Mouse (Mus musculus): Measurements from ENCODE around the gene Stk4. TPM values are rescaled to one million over a fixed set of nuclear protein-coding genes. Genes with fewer than 3 reads are reported as not detected.
A peak's percentile ranks its signal among the peaks of the same experiment; 100 is the strongest.
"Not testable (repeated sequence)": the region's sequence is repeated elsewhere in the genome, so short reads cannot be mapped to it uniquely, and the experiment has no call there.

Gene Stk4
- polyA plus RNA-seq, 1 experiment from 2014 or later = 20.7 TPM

DNA sequence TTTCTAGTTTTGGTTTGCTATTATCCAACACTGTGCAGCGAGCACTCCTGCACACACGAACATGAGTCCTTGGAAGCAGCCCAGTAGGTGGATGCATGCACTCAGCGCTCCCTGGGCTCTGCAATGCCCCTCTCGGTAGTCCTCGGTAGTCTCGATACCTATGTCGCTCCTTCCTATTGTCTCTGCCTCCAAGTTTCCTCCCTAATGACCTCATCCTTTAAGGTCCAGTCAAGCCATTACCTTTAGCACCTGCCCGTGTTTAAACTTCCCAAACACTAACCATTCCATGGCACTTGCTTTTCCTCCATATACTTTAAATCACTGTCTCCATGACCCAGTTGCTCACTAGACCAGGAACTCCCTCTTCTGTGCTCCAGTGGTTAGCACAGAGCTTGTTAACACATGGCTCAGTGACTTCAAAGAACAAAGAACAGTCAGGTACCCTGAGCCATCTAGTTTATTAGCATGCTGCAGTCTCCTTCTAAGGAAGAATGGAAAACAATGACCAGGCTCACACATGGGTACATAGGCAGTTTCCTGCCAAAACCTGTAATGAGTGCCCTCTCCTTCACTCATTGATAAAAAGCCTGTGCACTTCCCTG is 10.4 kb upstream of the Stk4 start:
- no peak for ATAC-seq
- Histone ChIP-seq H3K4me1 (no peaks in the 10 kb centered on the region), H3K27ac (no peak overlapping the region), H3K4me2 (no peak overlapping the region), H3K4me3 (no peak overlapping the region), H3K9ac (no peak overlapping the region), H3K9me3 (replicated peaks) (no peaks in the 10 kb centered on the region), H3K36me3 (peaks cover 95% of the 10 kb centered on the region), H3K27me3 (replicated peaks) (no peaks in the 10 kb centered on the region)
- 89% methylated on average over 8 of the region's 8 CpGs for WGBS (ENCODE audit: insufficient replicate concordance)

DNA sequence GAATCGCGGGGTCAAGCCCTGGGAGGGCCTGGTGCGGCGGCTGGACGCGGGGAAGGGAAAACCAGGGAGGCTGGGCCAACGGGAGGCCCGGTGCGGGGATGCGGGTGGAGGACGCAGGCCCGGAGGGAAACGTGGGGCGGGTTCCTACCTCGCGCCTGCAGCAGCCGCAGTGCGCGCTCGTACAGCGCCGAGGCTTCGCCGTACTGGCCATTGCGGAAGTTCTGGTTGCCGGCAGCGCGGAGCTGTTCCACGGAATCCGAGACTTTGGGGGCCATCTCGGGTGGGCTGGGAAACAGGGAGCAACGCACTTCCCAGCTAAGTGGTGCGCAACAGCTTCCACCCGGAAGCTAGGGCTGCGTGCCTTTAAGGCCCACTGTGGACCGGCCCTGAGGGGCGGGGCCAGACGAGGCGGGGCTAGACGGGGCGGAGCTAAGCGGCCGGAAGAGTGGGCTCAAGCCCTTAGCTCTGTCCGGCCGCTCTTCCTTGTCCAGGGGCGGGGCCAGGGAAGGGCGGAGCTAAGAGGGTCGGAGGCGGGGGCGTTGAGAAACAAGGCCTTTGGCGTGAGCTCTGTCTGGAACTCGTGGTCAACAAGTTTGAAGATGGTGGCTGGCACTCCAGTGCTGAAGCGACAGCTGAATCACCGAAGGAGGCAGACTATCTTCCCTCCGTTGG is 779 bp downstream of the Stk4 start, which contains the start of gene Tomm34:
Tomm34 (minus strand) TSS at position 405 of the 672 bp plus-strand sequence.
- Histone ChIP-seq H3K4me2 (peak within 1 kb of the TSS; percentile 91), H3K9ac (peak within 1 kb of the TSS; percentile 91), H3K27ac (peak within 1 kb of the TSS; percentile 76), H3K4me3 (peak within 1 kb of the TSS; percentile 95), H3K9me3 (replicated peaks) (no peaks in the 10 kb centered on the region), H3K36me3 (peaks cover 20% of the 10 kb centered on the region), H3K4me1 (peaks cover 52% of the 10 kb centered on the region), H3K27me3 (replicated peaks) (no peaks in the 10 kb centered on the region)
- 2% methylated on average over 55 of the region's 55 CpGs for whole genome bisulfite sequencing (ENCODE audit: insufficient replicate concordance)
- ATAC-seq = peak; percentile 93

DNA sequence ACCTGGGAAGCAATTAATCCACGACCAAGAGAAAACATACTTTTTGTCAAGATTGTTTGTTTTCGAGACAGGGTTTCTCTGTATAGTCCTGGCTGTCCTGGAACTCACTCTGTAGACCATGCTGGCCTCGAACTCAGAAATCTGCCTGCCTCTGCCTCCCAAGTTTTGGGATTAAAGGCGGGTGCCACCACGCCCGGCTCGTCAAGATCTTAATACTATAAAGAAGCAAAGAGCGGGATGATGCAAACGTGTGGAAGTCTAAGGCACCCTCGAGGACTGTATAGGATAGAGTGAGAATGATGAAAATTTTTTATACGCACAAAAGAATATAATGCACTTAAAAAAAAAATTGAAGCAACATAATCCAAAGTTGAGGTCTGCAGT is 1.3 kb downstream of the Stk4 start:
- H3K27me3 ChIP-seq (replicated peaks); H3K9me3 ChIP-seq (replicated peaks): not testable (repeated sequence)
- Histone ChIP-seq H3K9ac (peak overlapping the region; percentile 43), H3K36me3 (peaks cover 16% of the 10 kb centered on the region), H3K4me3 (peak overlapping the region; percentile 95), H3K4me2 (peak overlapping the region; percentile 91), H3K27ac (peak overlapping the region; percentile 76), H3K4me1 (peaks cover 57% of the 10 kb centered on the region)
- 67% methylated on average over 11 of the region's 11 CpGs for WGBS (ENCODE audit: insufficient replicate concordance)
- peak; percentile 0; the same call in 1 of the 2 replicates for ATAC-seq

DNA sequence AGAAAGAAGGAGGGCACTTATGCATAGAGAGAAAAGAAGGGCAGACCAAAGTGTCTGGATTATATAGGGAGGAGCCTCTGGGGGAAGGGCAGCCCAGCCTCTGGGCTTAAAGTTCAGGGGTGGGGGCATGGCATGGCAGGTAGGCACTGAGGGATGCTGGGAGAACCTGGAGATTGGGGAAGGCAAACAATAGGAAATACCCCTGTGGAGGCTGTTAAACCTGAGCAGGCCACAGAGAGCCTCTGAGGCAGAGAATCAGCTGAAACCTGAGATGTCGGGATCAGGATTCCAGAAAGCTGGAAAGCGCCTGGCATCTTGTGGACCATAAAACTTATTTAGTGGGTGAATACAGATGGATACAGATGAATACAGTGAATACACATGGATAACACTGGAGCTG is 2.0 kb downstream of the Stk4 start:
- H3K9ac ChIP-seq = no peak overlapping the region
- H3K4me3 ChIP-seq = no peak overlapping the region
- H3K4me2 ChIP-seq = no peak overlapping the region
- H3K27me3 ChIP-seq (replicated peaks) = no peaks in the 10 kb centered on the region
- no peaks in the 10 kb centered on the region for H3K9me3 ChIP-seq (replicated peaks)
- no peak overlapping the region for H3K27ac ChIP-seq
- H3K36me3 ChIP-seq = peaks cover 12% of the 10 kb centered on the region; the same call in 1 of the 2 replicates
- WGBS (ENCODE audit: insufficient replicate concordance) = 76% methylated on average over 2 of the region's 2 CpGs
- H3K4me1 ChIP-seq = peaks cover 64% of the 10 kb centered on the region
- no peak for ATAC-seq

DNA sequence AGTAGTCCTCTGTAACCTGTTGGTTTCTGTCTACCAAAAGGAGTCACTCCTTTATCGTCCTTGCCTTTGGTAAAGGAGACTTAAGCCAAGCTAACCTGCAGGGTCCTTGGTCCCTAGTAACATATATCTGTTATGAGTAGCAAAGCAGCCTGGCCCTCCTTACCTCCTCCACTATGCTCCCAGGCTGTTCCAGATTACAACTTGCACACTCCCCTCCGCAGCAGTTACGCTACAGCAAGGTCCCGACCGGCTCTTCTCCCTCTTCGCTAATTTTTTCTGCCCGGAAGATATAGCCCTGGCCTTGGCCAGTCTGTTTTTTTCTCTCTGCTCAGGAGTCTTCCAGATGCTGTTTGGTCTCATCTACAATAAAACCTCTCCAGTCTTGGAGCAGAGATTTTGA is 3.0 kb downstream of the Stk4 start:
- peaks cover 62% of the 10 kb centered on the region for H3K4me1 ChIP-seq
- 74% methylated on average over 7 of the region's 7 CpGs for WGBS (ENCODE audit: insufficient replicate concordance)
- no peak overlapping the region for H3K27ac ChIP-seq
- H3K36me3 ChIP-seq = peaks cover 7% of the 10 kb centered on the region; the same call in 1 of the 2 replicates
- no peaks in the 10 kb centered on the region for H3K9me3 ChIP-seq (replicated peaks)
- H3K4me2 ChIP-seq = no peak overlapping the region
- no peak overlapping the region for H3K4me3 ChIP-seq
- H3K9ac ChIP-seq = no peak overlapping the region
- no peaks in the 10 kb centered on the region for H3K27me3 ChIP-seq (replicated peaks)
- ATAC-seq = no peak

DNA sequence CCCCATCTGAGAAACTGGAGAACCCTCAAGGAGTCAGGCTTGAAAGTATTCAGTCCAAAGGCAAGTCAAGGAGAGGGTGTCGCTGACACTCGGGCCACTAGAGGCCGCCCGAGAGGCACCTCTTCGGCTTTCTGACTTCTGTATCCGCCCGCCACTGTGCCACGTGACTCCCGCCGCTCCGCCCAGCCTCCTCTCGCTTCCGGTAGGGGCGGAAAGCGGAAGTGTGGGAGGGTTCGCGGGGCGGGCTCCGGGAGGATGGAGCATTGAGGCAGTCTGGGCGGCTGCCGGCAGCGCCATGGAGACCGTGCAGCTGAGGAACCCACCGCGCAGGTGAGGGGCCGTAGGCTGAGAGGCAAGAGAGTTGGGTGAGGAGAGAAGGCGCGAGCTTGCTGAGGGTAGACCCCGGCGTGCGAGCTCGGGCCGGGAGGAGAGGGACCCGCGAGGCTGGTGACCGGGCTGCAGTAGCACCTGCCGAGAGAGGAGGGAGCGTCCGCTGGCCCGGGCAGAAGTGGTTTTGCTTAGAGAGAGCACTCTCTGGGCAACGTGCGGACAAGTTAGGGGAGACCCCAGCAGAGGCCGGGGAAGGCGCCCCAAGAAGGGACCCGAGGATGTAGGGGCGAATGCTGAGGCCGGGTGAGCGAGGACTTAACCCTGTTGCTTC is 3.9 kb downstream of the Stk4 start:
- Histone ChIP-seq H3K4me2 (peak overlapping the region; percentile 86), H3K36me3 (0 out of 2 replicates have a peak, but pooled peaks cover 4% of the 10 kb centered on the region), H3K9ac (peak overlapping the region; percentile 85), H3K27ac (peak overlapping the region; percentile 79), H3K27me3 (replicated peaks) (no peaks in the 10 kb centered on the region), H3K4me1 (peaks cover 59% of the 10 kb centered on the region), H3K4me3 (peak overlapping the region; percentile 89), H3K9me3 (replicated peaks) (no peaks in the 10 kb centered on the region)
- WGBS (ENCODE audit: insufficient replicate concordance) = under 1% methylated on average over 48 of the region's 48 CpGs
- ATAC-seq = peak; percentile 83

DNA sequence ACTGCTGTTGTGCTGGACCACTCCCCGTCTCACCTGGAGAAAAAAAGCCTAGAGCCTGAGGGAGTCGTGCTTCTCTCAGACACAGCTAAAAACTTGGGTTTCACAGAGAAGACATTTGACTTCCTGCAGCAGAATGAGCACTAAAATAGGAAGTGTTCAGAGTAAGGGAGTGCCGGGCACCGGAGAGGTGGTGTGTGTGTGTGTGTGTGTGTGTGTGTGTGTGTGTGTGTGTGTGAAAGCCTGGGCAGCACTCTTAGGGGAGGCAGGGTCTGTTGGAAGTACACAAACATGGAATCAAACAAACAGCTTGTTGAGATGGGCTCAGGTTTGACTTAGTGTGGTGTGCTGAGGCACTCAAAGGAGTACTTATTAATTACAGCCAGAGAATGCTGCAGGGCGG is 5.0 kb downstream of the Stk4 start:
- WGBS (ENCODE audit: insufficient replicate concordance) = 20% methylated on average over 5 of the region's 5 CpGs
- Histone ChIP-seq H3K4me3 (peak overlapping the region; percentile 89), H3K27ac (peak overlapping the region; percentile 79; the same call in 1 of the 2 replicates), H3K4me2 (peak overlapping the region; percentile 86), H3K9ac (peak overlapping the region; percentile 85), H3K36me3 (peaks cover 11% of the 10 kb centered on the region), H3K9me3 (replicated peaks) (no peaks in the 10 kb centered on the region), H3K27me3 (replicated peaks) (no peaks in the 10 kb centered on the region), H3K4me1 (peaks cover 56% of the 10 kb centered on the region)
- ATAC-seq = no peak

DNA sequence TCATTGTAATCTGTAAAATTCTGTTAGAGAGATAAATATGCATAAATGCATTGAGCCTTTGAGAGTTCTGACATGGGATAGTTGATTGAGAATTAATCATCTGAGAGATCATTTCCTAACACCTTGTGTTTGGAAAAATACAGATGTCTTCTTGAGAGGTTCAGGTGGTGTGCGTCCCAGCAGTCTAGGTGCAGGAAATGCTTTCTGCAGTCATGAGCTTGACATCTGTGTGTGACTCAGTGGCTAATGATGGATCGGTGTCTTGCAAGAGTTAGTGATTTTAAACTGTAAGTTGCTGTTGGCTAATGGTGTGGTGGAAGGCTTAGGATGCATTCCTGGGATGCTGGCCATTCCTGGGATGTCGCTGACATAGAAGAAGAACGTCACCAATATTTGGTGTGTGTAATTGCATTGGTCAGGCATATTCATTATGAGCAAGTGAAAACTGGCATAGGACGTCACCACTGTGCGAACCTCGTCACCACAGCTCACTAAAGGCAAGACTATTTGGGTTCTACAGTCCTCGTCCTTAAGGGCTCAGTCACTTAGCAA is 6.8 kb downstream of the Stk4 start:
- Histone ChIP-seq H3K27me3 (replicated peaks) (no peaks in the 10 kb centered on the region), H3K36me3 (peaks cover 30% of the 10 kb centered on the region), H3K4me2 (no peak overlapping the region), H3K27ac (no peak overlapping the region), H3K4me3 (no peak overlapping the region), H3K9ac (no peak overlapping the region), H3K9me3 (replicated peaks) (no peaks in the 10 kb centered on the region), H3K4me1 (peaks cover 46% of the 10 kb centered on the region)
- ATAC-seq = no peak
- 77% methylated on average over 8 of the region's 8 CpGs for WGBS (ENCODE audit: insufficient replicate concordance)

DNA sequence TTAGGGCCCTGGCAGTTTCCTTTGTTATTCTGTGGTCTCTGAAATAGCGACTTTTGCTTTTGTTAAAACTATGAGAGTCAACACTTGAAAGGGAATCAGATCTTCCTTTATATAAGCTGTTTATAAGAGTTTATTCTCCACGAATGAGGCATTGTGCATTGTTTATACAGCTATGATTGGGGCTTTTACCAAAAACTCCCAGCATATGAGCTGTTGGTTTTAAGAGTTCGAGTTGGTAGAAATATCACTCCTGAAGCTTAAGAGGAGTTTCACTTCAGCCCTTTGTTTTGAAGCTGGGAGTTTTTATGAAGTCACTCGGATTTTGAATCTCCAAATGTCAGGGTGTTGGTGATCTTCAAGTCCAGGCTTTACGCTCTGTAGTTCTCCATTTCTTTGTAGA is 7.8 kb downstream of the Stk4 start:
- no peak overlapping the region for H3K27ac ChIP-seq
- no peaks in the 10 kb centered on the region for H3K9me3 ChIP-seq (replicated peaks)
- WGBS (ENCODE audit: insufficient replicate concordance) = 64% methylated on average over 5 of the region's 5 CpGs
- peaks cover 42% of the 10 kb centered on the region for H3K4me1 ChIP-seq
- ATAC-seq = no peak
- no peak overlapping the region for H3K4me3 ChIP-seq
- H3K36me3 ChIP-seq = peaks cover 39% of the 10 kb centered on the region
- H3K4me2 ChIP-seq = no peak overlapping the region
- no peak overlapping the region for H3K9ac ChIP-seq
- no peaks in the 10 kb centered on the region for H3K27me3 ChIP-seq (replicated peaks)

DNA sequence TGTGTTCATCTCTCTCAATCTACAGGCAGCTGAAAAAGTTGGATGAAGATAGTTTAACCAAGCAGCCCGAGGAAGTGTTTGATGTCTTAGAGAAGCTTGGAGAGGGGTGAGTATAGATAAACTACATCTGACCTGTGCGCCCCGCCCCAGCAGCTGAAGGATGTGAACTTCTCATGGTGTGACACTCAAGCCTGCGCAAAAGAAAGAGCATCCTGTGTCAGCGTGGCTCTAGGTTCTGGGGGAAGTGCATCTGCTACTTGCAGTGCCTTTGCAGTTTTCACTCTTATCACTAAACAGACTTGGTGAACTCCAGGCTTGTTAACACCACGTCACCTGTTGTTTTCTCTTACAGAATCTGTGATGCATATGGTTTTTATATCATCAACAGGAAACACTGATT is 9.4 kb downstream of the Stk4 start:
- 56% methylated on average over 6 of the region's 6 CpGs for WGBS (ENCODE audit: insufficient replicate concordance)
- no peak for ATAC-seq
- H3K9ac ChIP-seq = no peak overlapping the region

DNA sequence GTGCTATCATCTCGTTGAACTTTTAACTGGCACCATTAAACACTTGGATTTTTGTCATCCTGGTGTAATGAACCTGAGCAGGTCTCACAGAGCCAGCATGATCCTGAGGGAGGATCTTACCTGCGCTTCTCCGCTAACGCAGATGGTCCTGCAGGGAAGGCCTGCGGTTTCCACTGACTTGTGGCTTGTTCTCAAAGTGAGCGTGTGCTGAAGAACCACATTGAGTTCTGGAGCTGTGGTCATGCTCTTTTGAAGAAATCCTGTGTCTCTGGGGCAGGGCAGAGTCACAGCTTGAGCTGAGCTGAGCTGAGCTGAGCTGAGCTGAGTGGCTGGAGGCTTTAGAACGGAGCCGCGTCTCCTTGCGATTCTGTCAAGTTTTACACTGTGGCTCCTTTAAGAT is 11.5 kb downstream of the Stk4 start:
- no peaks in the 10 kb centered on the region for H3K9me3 ChIP-seq (replicated peaks)
- no peak for ATAC-seq
- no peak overlapping the region for H3K27ac ChIP-seq
- WGBS (ENCODE audit: insufficient replicate concordance) = 90% methylated on average over 10 of the region's 10 CpGs
- peaks cover 68% of the 10 kb centered on the region for H3K36me3 ChIP-seq
- H3K9ac ChIP-seq = no peak overlapping the region
- H3K4me2 ChIP-seq = no peak overlapping the region
- peaks cover 36% of the 10 kb centered on the region for H3K4me1 ChIP-seq
- H3K27me3 ChIP-seq (replicated peaks) = no peaks in the 10 kb centered on the region
- H3K4me3 ChIP-seq = no peak overlapping the region

More for the DNA sequence above, 9.4 kb downstream of the Stk4 start:
- H3K4me2 ChIP-seq = no peak overlapping the region
- H3K36me3 ChIP-seq = peaks cover 55% of the 10 kb centered on the region
- no peaks in the 10 kb centered on the region for H3K9me3 ChIP-seq (replicated peaks)
- no peaks in the 10 kb centered on the region for H3K27me3 ChIP-seq (replicated peaks)
- peaks cover 55% of the 10 kb centered on the region for H3K4me1 ChIP-seq
- H3K27ac ChIP-seq = no peak overlapping the region
- no peak overlapping the region for H3K4me3 ChIP-seq

DNA sequence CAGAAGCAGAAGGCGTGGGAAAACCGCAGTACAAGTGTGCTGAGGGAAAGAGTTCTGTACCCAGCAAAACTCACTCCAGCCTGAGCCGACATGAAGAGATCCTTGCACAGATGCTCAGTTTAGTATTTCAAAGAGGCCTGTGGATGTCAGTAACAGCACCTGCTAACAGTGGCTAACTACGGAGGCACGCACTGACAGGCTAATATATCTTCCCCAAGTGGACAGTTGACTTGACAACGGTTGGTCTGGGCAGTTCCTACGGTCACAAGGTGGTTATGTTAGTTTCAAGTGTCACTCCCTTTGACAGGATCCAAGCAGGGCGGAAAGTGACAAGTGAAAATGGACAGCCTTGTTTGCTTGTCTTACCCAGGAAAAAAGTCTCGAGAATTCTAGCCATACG is 12.1 kb downstream of the Stk4 start:
- H3K4me3 ChIP-seq = no peak overlapping the region
- peaks cover 31% of the 10 kb centered on the region for H3K4me1 ChIP-seq
- no peak for ATAC-seq
- 73% methylated on average over 10 of the region's 10 CpGs for WGBS (ENCODE audit: insufficient replicate concordance)
- no peak overlapping the region for H3K4me2 ChIP-seq
- 0 out of 2 replicates have a peak overlapping the region, but pooled peaks have one; percentile 11 for H3K27ac ChIP-seq
- H3K27me3 ChIP-seq (replicated peaks) = no peaks in the 10 kb centered on the region
- H3K36me3 ChIP-seq = peaks cover 70% of the 10 kb centered on the region
- no peaks in the 10 kb centered on the region for H3K9me3 ChIP-seq (replicated peaks)
- no peak overlapping the region for H3K9ac ChIP-seq
